Mouse (Mus musculus) E14TG2a.4 (cell line): ENCODE results near the gene Rbms3.

Source experiments
- CTCF ChIP-seq: conservative IDR thresholded peaks from 2 replicates; pipeline ENCODE4 v1.5.1; 2014; ENCODE audit warnings: low read length
- NANOG ChIP-seq: IDR thresholded peaks from 2 replicates; pipeline ENCODE4 v1.6.1; 2014; ENCODE audit warnings: borderline replicate concordance, low read length, mixed read lengths
- POU5F1 ChIP-seq: IDR thresholded peaks from 2 replicates; pipeline ENCODE4 v1.6.1; 2014; ENCODE audit warnings: low read length, borderline replicate concordance

- no peak for TF ChIP-seq CTCF
- TF ChIP-seq POU5F1: no peak
- no peak for TF ChIP-seq NANOG
Observed at GRCm38 (mm10) chr9:117041993-117042366, 587.7 kb downstream of the Rbms3 start.
